Mouse (Mus musculus): Measurements from ENCODE around the gene Dll1. TPM values are rescaled to one million over a fixed set of nuclear protein-coding genes. Genes with fewer than 3 reads are reported as not detected.

The Dll1 gene
- not detected in 2 replicates for total RNA-seq (2015)
- 0.24 TPM in 1 of 2 replicates, not detected in the other for total RNA-seq (2017)

GRCm38 (mm10) chr17:15376494-15377181 lies at the start of gene Dll1:
Gene Dll1, minus strand, starts transcription at chr17:15376872.
- no peak for ATAC-seq (replicated peaks; ENCODE audit: poor library complexity)

DNA sequence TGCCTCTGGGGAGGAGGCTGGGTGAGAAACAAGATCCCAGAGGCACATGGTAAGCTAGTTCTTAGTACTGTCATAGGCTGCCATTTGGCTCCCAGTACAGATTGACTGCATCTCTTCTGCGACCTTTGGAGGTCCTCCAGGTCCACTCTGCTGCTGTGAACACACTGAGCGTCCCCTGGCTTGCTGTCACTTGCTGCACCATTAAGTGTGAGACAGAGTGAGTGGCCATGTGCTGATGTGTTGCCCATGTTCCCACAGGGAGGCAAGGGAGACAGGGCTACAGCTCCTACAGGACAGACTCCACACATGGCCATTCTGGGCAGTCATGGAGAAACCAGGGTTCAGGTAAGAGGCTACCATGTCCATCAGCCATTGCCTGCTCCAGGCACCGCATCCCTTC lies 49.3 kb upstream of the Dll1 start:
- ATAC-seq (replicated peaks; ENCODE audit: poor library complexity) = no peak

GRCm38 (mm10) chr17:15423080-15423765 lies 46.6 kb upstream of the Dll1 start:
- ATAC-seq (replicated peaks; ENCODE audit: poor library complexity) = no peak

DNA sequence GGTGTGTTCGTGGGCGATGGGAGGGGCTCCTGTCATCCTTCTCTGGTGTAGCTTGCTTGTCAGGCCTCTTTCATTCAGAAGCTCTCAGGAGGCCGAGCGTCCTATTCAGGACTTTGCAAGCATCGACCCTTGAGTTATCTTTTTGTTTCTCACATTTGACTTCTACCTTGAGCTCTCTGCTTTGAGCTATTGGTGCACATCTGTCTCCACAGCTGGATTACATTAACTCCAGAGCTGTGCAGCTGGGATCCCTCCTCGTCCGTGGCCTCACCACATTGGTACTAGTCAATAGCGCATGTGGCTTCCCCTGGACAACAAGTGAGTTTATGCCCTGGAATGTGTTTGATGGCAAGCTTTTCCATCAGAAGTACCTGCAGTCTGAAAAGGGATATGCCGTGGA lies 46.0 kb upstream of the Dll1 start:
- no peak for ATAC-seq (replicated peaks; ENCODE audit: poor library complexity)

GRCm38 (mm10) chr17:15421446-15421845 lies 44.8 kb upstream of the Dll1 start:
- no peak for ATAC-seq (replicated peaks; ENCODE audit: poor library complexity)

- ATAC-seq (replicated peaks; ENCODE audit: poor library complexity) = no peak
These were observed 43.4 kb upstream of the Dll1 start for GRCm38 (mm10) chr17:15420021-15420603.

GRCm38 (mm10) chr17:15419534-15419933 lies 42.9 kb upstream of the Dll1 start:
- peak; percentile 70 for ATAC-seq (replicated peaks; ENCODE audit: poor library complexity)

- no peak for ATAC-seq (replicated peaks; ENCODE audit: poor library complexity)
These were observed 40.0 kb upstream of the Dll1 start for GRCm38 (mm10) chr17:15416596-15417215.

DNA sequence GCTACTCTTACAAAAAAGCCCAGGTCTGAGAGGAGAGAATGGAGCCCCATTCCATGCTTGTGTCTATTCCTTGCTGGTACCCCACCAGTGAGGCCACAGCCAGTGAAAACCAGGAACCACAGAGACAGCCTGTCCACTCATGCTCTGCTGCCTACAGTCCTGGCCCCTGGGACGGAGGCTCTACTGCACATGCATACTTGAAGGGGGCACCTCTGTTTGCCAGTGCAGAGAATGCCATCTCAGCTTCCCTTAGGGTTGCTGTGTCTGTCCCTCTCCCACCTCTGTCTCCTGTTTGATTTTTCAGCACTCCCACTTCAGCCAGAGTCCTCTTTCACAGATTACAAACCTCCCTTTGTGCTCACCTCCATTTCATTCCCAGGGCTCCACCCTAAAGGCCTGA lies 34.2 kb upstream of the Dll1 start:
- no peak for ATAC-seq (replicated peaks; ENCODE audit: poor library complexity)

DNA sequence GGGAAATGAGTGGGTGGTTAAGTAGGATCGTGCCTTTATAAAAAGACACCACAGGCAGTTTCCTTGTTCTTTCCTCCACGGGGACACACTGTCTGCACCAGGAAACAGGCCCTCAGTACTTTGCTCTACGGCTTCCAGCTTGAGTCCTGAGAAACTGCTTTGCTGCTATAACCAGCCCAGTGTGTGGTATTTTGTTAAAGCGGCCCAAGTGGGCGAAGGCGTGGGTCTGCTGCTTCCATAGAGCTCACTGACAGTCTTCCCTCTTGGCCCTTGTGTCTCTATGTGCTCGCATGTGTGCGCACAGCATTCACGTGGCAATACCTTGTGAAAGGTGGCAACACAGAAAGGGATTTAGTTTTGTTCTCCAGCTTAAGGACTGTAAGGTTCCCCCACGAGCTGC lies 32.6 kb upstream of the Dll1 start:
- ATAC-seq (replicated peaks; ENCODE audit: poor library complexity) = no peak

- ATAC-seq (replicated peaks; ENCODE audit: poor library complexity) = no peak
These were observed 29.9 kb upstream of the Dll1 start for GRCm38 (mm10) chr17:15406576-15406975.

DNA sequence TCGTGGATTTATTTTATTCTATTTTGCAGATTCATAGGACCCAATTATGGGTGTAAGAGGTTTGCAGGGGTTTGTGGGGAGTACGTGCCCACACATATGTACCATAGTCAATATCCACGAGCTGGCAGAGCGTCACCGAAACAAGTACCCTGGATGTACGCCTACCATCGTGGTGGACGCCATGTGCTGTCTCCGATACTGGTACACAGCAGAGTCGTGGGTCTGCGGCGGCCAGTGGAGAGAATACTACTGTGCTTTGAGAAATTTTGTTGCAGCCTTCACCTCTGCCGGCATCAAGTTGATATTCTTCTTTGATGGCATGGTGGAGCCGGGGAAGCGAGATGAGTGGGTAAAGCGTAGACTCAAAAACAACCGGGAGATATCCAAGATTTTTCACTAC lies 25.0 kb upstream of the Dll1 start:
- no peak for ATAC-seq (replicated peaks; ENCODE audit: poor library complexity)

GRCm38 (mm10) chr17:15395997-15396675 lies 19.5 kb upstream of the Dll1 start, which contains the start of gene Fam120b:
Gene Fam120b, plus strand, starts transcription at chr17:15396202.
- ATAC-seq (replicated peaks; ENCODE audit: poor library complexity) = peak; percentile 99

DNA sequence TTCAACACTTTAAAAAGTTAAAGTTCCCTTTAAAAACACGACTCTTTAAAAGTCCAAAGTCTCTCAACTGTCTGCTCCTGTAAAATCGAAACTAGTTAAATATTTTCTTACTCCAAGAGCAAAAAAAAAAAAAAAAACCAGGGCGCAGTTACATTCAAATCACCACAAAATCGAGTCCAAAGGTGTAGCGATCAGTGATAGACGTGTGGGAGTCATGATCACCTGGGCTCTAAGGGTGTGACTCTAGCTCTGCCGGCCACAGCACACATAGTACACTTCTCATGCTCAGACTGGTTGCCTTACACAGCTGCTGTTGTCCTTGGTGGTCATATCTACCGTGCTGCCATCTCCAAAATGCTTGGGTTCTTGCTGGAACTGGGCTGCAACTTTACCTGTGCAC lies 12.7 kb upstream of the Dll1 start:
- no peak for ATAC-seq (replicated peaks; ENCODE audit: poor library complexity)

DNA sequence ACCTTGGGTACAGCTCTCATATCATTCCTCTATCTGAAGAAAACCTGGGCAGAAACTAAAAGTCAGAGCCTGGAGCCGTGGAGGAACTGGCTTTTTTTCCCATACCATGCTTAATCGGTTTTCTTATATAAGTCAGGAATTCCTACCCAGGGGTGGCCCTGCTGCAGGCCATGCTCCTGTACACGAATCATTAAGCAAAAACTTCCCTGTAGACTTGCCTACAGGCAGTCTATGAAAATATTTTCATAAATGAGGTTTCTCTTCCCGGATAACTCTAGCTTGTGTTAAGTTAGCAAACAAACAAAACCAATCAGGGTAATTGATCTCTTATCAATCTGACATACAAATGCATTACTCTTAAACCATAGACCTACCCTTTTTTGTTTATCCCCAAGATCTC lies 12.2 kb upstream of the Dll1 start:
- no peak for ATAC-seq (replicated peaks; ENCODE audit: poor library complexity)

DNA sequence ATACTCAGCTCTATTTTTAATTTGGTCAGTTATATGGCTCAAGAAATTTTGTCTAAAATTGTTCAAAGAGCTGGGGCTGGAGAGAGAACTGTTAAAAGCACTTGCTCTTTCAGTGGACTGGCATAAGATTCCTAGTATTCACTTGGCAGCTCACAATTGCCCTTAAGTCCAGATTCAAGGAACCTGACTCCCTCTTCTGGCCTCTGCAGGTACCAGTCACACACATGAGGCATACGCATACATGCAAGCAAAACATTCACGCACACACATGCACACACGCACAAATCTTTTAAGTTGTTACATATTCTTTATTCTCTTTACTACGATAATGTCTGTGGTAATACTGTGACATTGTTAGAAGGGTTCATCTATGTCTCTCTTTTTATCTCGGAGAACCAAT lies 6.7 kb upstream of the Dll1 start:
- 0 out of 2 replicates have a peak, but pooled peaks have one; percentile 39 for ATAC-seq (replicated peaks; ENCODE audit: poor library complexity)

DNA sequence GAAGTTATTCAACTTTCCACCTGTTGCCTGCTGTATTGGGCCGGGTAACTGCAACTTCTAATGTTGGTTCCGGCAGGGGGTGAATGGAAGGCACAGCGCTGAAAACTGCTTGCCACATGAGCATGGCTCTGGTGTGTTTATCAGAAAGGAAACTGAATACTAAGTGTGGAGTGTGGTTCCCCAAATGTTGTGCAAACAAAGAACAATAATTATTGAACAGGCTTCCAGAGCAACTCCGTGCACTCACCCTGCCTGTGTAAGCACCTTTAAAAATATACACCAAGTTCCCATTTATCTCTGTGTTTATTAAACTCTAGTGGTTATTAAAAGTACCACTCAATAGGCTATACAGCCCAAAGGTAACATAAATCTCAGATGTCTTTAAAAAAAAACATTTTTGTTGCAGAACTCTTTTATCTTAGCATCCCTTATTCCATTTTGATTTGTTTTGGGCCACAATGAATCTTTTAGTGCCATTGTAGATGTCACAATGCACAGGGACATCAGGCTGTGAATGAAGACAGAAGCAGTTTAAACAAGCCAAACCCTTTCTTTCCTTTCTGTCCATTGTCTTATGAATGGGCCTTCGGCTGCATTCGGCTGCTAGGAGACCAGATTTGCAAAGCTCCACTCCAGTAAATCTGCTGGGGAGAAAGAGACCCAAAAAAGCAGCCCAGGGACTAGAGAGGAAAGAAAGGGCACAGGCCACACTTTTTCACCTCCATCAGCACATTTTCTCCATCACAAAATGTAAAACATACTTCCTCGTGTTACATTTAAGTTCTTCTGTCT lies 5.4 kb upstream of the Dll1 start:
- no peak for ATAC-seq (replicated peaks; ENCODE audit: poor library complexity)

DNA sequence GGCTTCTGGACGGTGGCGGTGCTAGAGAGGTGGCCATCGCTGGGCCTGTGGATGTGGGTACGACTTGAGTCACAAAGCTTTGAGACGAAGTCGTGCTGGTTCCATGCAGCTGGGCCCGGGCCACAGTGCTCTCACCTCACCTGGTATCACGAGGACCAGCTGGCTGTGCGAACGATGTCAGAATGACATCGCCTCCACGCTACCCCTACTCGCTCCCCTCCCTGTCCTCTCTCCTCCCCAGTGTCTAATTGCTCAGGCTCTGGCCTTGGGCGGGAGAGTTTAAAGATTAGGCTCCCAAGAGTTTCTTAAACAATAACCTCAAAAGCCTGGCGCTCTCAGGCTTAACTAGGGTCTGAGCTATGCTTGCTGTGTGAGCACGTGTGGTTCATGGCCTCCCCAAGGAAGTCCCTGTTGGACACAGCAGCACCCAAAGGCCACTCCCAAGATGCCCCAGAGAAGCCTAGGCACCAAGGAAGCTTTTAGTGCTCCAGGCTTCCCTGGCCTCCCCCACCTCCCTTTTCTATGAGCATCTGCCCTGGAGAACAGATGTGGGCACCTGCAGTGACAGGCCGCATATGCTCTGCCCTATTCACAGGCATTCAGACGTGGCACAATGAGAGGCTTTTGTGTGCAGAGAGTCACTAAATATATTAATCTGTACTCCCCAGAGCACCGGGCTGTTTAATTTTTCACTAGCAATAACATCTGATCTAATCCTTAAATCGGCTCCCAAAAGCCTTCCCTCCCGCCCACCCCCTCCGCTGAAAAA lies 4.6 kb upstream of the Dll1 start:
- ATAC-seq (replicated peaks; ENCODE audit: poor library complexity) = no peak

GRCm38 (mm10) chr17:15380641-15381051 lies 4.0 kb upstream of the Dll1 start:
- ATAC-seq (replicated peaks; ENCODE audit: poor library complexity) = peak; percentile 37; the same call in 1 of the 2 replicates

Data from megakaryocyte progenitor cell, adult 5-6 weeks (primary cell).